Mouse (Mus musculus) naive thymus-derived CD4-positive, alpha-beta T cell, adult 2 months (primary cell): ENCODE measurements around the gene Tssc4.

Experiments
- DNase-seq: peaks from one replicate; pipeline ENCODE4 v3.0.0-alpha.2; 2011; ENCODE audit warnings: low read depth

The Tssc4 gene

DNA sequence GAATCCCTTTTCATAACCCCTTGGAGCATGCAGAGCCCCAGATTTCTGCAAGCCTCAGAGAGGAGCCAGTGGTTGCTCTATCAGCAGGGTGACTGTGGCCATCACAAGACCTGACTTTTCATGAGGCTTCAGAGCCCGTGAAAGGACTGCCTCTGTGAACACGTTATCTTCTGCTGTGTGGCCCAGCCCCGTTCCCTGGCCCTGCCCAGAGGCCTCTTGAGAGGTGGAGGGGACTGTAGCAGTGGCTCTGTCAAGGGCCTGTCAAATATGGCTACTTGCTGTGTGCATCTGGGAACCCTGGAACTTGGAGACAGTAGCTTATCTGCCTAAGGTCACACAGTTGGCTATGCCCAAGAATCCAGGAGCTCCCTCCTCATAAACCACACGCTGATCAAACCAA, 42.7 kb downstream of the Tssc4 start:
- DNase-seq = no peak

DNA sequence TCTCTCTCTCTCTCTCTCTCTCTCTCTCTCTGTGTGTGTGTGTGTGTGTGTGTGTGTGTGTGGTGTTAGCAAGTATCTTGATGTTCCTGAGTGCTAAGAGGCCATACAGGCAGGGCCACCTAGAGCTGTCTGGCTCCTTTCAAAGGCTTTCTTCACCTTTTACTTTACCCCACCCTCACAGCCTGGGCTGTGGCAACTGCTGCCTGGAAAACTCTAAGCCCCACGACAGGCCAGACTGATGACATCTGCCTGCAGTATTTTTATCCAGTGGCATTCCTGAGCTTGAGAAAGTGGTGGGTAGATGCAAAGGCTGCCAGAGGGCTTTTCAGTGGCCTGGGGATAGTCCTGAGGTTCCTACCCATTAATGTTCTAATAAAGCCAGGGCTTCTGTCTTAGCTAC, 43.3 kb downstream of the Tssc4 start:
- DNase-seq = no peak

DNA sequence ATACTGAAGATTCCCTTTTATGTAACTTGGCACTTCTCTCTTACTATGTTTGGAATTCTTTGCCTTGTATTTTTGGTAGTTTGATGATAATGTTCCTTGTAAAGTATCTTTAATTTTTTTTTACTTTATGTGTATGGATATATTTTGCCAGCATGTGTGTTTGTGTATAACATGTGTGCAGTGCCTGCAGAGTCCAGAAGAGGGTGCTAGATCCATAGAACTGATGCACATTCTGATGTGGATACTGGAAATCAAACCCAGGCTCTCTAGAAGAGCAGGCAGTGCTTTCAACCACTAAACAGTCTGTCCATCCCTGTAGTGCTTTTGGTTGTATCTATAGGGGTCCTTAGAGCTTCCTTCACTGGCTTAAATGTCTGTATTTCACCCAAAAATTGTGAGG, 45.7 kb downstream of the Tssc4 start:
- DNase-seq = no peak

DNA sequence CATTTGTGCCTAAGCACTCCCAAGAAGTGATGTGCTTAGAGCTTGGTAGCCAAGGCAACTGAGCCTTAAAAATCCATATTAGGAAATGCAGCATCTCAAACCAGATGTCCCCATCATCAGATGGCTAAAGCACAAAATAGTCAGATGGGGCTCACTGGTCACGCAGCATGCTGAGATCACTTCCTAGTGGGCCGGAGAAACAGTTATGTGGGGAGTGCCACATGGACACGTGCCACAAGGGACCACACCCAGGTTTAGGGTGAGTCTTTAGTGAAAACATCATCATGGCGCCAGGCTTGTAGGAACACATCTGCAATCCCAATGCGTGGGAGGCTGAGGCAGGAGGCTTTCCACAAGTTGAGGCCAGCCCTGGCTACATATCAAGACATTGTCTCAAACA, 47.5 kb downstream of the Tssc4 start:
- DNase-seq = no peak

DNA sequence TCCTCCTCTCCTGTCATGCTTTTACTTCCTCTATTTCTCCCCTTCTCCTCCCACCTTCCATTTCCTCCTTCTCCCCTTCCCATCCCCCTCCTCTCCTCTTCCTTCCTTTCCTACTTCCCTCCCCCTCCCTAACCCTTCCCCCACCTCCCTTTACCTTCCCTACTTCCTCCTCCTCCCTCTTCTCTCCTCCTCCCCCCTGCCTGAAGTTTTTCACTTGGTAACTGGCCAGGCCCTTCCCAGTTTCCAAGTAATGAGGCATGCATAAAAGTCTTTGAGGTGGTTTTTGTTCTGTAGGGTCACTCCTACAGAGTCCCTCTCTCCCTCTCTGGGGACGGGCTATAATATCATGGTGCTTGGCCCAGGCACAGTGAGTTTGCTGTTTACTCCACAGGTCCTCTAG, 50.4 kb downstream of the Tssc4 start:
- DNase-seq = no peak

DNA sequence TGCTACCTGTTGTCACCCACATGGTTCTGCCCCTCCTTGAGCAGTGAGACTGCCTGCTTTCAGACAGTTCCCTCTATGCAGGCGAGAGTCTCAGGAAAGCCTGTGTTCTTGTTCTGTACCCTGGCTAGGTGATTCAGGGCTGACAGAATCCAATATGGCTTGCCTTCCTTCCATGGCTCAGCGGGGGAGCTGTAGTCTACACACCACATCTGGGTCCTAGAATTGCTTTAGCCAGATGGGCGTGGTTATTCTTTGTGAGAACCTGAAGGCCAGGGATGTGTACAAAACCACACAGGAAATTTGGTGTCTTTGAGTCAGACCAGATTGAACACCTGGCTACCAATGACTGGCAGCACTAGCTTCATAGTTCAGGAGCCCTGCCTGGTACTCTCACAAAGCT, 50.8 kb downstream of the Tssc4 start:
- DNase-seq = no peak
